Mouse (Mus musculus) granulocyte monocyte progenitor cell, adult 5-6 weeks (primary cell): ENCODE measurements around the gene Slc22a16. TPM values are rescaled to one million over a fixed set of nuclear protein-coding genes. Genes with fewer than 3 reads are reported as not detected.

Experiments
- ATAC-seq: replicated peaks from 2 replicates; pipeline ENCODE4 v1.8.0; 2016; ENCODE audit warnings: mild to moderate bottlenecking, moderate TSS enrichment, inconsistent platforms; ENCODE audit not compliant: poor library complexity, severe bottlenecking
- total RNA-seq, 2 experiments: library from RNA; stranded (forward) in 1 of 2; stranded (reverse) in 1 of 2; fragments of 200-712, 200-1000 nt in 1 of 2; fragments of >200 nt in 1 of 2; fragmentation: Nextera tagmentation in 1 of 2; gene quantifications; 2 replicates each; pipeline ENCODE4 v1.2.3; 2014 to 2017

The Slc22a16 gene
- total RNA-seq, 2 experiments from 2014 or later, result not detected

GRCm38 (mm10) chr10:40597177-40597576, 27.0 kb downstream of the Slc22a16 start:
- ATAC-seq, result no peak

GRCm38 (mm10) chr10:40604706-40605394, 34.7 kb downstream of the Slc22a16 start:
- ATAC-seq, result no peak

- ATAC-seq, result no peak
These were observed 47.8 kb downstream of the Slc22a16 start for GRCm38 (mm10) chr10:40617973-40618372.

- no peak for ATAC-seq
These were observed 49.6 kb downstream of the Slc22a16 start for GRCm38 (mm10) chr10:40619760-40620159.

- peak; percentile 75 for ATAC-seq
These were observed 59.0 kb downstream of the Slc22a16 start for GRCm38 (mm10) chr10:40629140-40629539.

GRCm38 (mm10) chr10:40629656-40630311, 59.6 kb downstream of the Slc22a16 start, which contains the start of gene Ddo:
Ddo (plus strand) TSS chr10:40630011.
- ATAC-seq, result no peak

GRCm38 (mm10) chr10:40630457-40630856, 60.3 kb downstream of the Slc22a16 start:
- ATAC-seq, result no peak

- no peak for ATAC-seq
These were observed 60.8 kb downstream of the Slc22a16 start for GRCm38 (mm10) chr10:40630961-40631360.

GRCm38 (mm10) chr10:40632087-40632486, 62.0 kb downstream of the Slc22a16 start:
- no peak for ATAC-seq

GRCm38 (mm10) chr10:40637331-40637730, 67.2 kb downstream of the Slc22a16 start:
- ATAC-seq, result no peak

GRCm38 (mm10) chr10:40638276-40638675, 68.1 kb downstream of the Slc22a16 start:
- ATAC-seq, result no peak

- no peak for ATAC-seq
These were observed 69.0 kb downstream of the Slc22a16 start for GRCm38 (mm10) chr10:40638823-40639819.

GRCm38 (mm10) chr10:40640406-40640805, 70.3 kb downstream of the Slc22a16 start:
- no peak for ATAC-seq

GRCm38 (mm10) chr10:40641901-40642300, 71.8 kb downstream of the Slc22a16 start:
- ATAC-seq, result no peak

GRCm38 (mm10) chr10:40643126-40643525, 73.0 kb downstream of the Slc22a16 start:
- ATAC-seq, result no peak

- no peak for ATAC-seq
These were observed 74.3 kb downstream of the Slc22a16 start for GRCm38 (mm10) chr10:40644456-40644855.

GRCm38 (mm10) chr10:40645346-40645745, 75.2 kb downstream of the Slc22a16 start:
- ATAC-seq, result no peak

GRCm38 (mm10) chr10:40648776-40649175, 78.6 kb downstream of the Slc22a16 start:
- no peak for ATAC-seq

- ATAC-seq, result no peak
These were observed 79.5 kb downstream of the Slc22a16 start for GRCm38 (mm10) chr10:40649634-40650033.

GRCm38 (mm10) chr10:40651676-40652075, 81.5 kb downstream of the Slc22a16 start:
- ATAC-seq, result no peak
